ENCODE assay signal across 11 mouse cellular contexts in genomic region chr11:116063562-116063961, GRCm38 (mm10). TPM values are rescaled to one million over a fixed set of nuclear protein-coding genes. Genes with fewer than 3 reads are reported as not detected.
DNase-seq lines count a peak whose midpoint lies in the region; ATAC-seq and TF ChIP-seq lines count a peak whose summit lies in the region.
"Had no signal": no experiment of that assay in that cellular context is flagged by ENCODE, and none has a peak within 500 bp of the region (broad histone marks: within the 10 kb centered on the region; RNA-seq: fewer than 3 reads in every experiment).

No protein-coding gene starts in this region.

- ATAC-seq in hindbrain, embryonic 14.5 days (ENCODE audit: low FRiP score) = no peak
- no peak for ATAC-seq in stomach, embryonic 16.5 days (ENCODE audit: insufficient read depth, low FRiP score)
- ATAC-seq in stomach, postnatal 0 days (ENCODE audit: low FRiP score, low TSS enrichment) = no peak
- ATAC-seq in monocyte, adult 5-6 weeks (replicated peaks; ENCODE audit: insufficient number of reproducible peaks, low FRiP score, low TSS enrichment, poor library complexity, severe bottlenecking) = no peak
- ATAC-seq: inflammation-experienced regulatory T-cells, adult 6 months had no signal

- peaks cover 15% of the 10 kb centered on the region for H3K4me1 ChIP-seq in hindbrain, embryonic 10.5 days (replicated peaks)
- H3K4me1 ChIP-seq in hindbrain, embryonic 14.5 days (replicated peaks; ENCODE audit: control insufficient read depth, insufficient read depth, low read length) = no peaks in the 10 kb centered on the region
- H3K4me1 ChIP-seq in stomach, embryonic 16.5 days (ENCODE audit: control insufficient read depth, insufficient read depth, low read length) = no peaks in the 10 kb centered on the region
- no peaks in the 10 kb centered on the region for H3K4me1 ChIP-seq in stomach, postnatal 0 days (replicated peaks; ENCODE audit: control insufficient read depth, insufficient read depth)

- 0 out of 2 replicates have a peak overlapping the region, but pooled peaks have one; percentile 10 for H3K27ac ChIP-seq in hindbrain, embryonic 10.5 days
- H3K27ac ChIP-seq in hindbrain, embryonic 14.5 days = no peak overlapping the region
- H3K27ac ChIP-seq in stomach, embryonic 16.5 days (ENCODE audit: low read length) = no peak overlapping the region
- no peak overlapping the region for H3K27ac ChIP-seq in stomach, postnatal 0 days (replicated peaks)

- no peaks in the 10 kb centered on the region for H3K27me3 ChIP-seq in hindbrain, embryonic 10.5 days (ENCODE audit: insufficient read depth, poor library complexity, severe bottlenecking)
- H3K27me3 ChIP-seq in hindbrain, embryonic 14.5 days (ENCODE audit: control insufficient read depth, insufficient read depth, low read length) = no peaks in the 10 kb centered on the region
- H3K27me3 ChIP-seq in stomach, embryonic 16.5 days (ENCODE audit: control insufficient read depth, insufficient read depth, low read length) = no peaks in the 10 kb centered on the region
- H3K27me3 ChIP-seq in stomach, postnatal 0 days (ENCODE audit: control insufficient read depth, insufficient read depth, low read length) = no peaks in the 10 kb centered on the region
- H3K27me3 ChIP-seq: embryonic facial prominence, embryonic 15.5 days had no signal

- TF ChIP-seq CTCF in stomach, postnatal 0 days (IDR thresholded peaks at IDR 0.05; ENCODE audit: low read depth) = no peak

- DNase-seq in hindbrain, embryonic 10.5 days (ENCODE audit: low spot score) = no peak
- no peak for DNase-seq in hindbrain, embryonic 14.5 days (ENCODE audit: low spot score)
- no peak for DNase-seq in stomach, postnatal 0 days (ENCODE audit: low spot score)
- DNase-seq in cerebellum, postnatal 14 days = peak; percentile 88 to 95
- no peak for DNase-seq in lung, postnatal 4 days
- DNase-seq: lung, adult 18-20 months had no signal

- H3K4me2 ChIP-seq in hindbrain, embryonic 14.5 days (replicated peaks) = no peak overlapping the region
- no peak overlapping the region for H3K4me2 ChIP-seq in stomach, embryonic 16.5 days (ENCODE audit: low read depth, low read length)
- H3K4me2 ChIP-seq in stomach, postnatal 0 days (replicated peaks; ENCODE audit: low read depth) = no peak overlapping the region
- H3K4me2 ChIP-seq: embryonic facial prominence, embryonic 15.5 days had no signal

- WGBS in hindbrain, embryonic 10.5 days = 71% methylated on average over 13 of the region's 13 CpGs
- 66% methylated on average over 13 of the region's 13 CpGs for WGBS in hindbrain, embryonic 14.5 days
- 66% methylated on average over 13 of the region's 13 CpGs for WGBS in stomach, embryonic 16.5 days
- WGBS in stomach, postnatal 0 days = 63% methylated on average over 13 of the region's 13 CpGs

- peaks cover 49% of the 10 kb centered on the region for H3K36me3 ChIP-seq in hindbrain, embryonic 10.5 days
- peaks cover 35% of the 10 kb centered on the region for H3K36me3 ChIP-seq in hindbrain, embryonic 14.5 days (replicated peaks; ENCODE audit: control insufficient read depth, insufficient read depth)
- H3K36me3 ChIP-seq in stomach, embryonic 16.5 days (ENCODE audit: control insufficient read depth, insufficient read depth, low read length) = peaks cover 8% of the 10 kb centered on the region; the same call in 1 of the 2 replicates
- H3K36me3 ChIP-seq in stomach, postnatal 0 days (ENCODE audit: control insufficient read depth, insufficient read depth, low read length) = peaks cover 14% of the 10 kb centered on the region

- H3K9me3 ChIP-seq in hindbrain, embryonic 10.5 days = no peaks in the 10 kb centered on the region
- H3K9me3 ChIP-seq in hindbrain, embryonic 14.5 days (ENCODE audit: control insufficient read depth, low read length) = no peaks in the 10 kb centered on the region
- H3K9me3 ChIP-seq in stomach, embryonic 16.5 days (replicated peaks; ENCODE audit: control insufficient read depth, low read length) = no peaks in the 10 kb centered on the region
- no peaks in the 10 kb centered on the region for H3K9me3 ChIP-seq in stomach, postnatal 0 days (ENCODE audit: control insufficient read depth, low read length)
- H3K9me3 ChIP-seq: embryonic facial prominence, embryonic 15.5 days; G1E had no signal

- no peak for TF ChIP-seq EP300 in stomach, postnatal 0 days (optimal IDR thresholded peaks at IDR 0.05)

- no peak overlapping the region for H3K4me3 ChIP-seq in hindbrain, embryonic 10.5 days
- H3K4me3 ChIP-seq in hindbrain, embryonic 14.5 days (replicated peaks; ENCODE audit: low read length) = no peak overlapping the region
- H3K4me3 ChIP-seq in stomach, embryonic 16.5 days (replicated peaks; ENCODE audit: low read length) = no peak overlapping the region
- H3K4me3 ChIP-seq in stomach, postnatal 0 days (ENCODE audit: low read depth, low read length) = no peak overlapping the region
- H3K4me3 ChIP-seq: embryonic facial prominence, embryonic 15.5 days had no signal

- H3K9ac ChIP-seq in hindbrain, embryonic 14.5 days = no peak overlapping the region
- 0 out of 2 replicates have a peak overlapping the region, but pooled peaks have one; percentile 16 for H3K9ac ChIP-seq in stomach, embryonic 16.5 days (ENCODE audit: low read length)
- no peak overlapping the region for H3K9ac ChIP-seq in stomach, postnatal 0 days (ENCODE audit: low read length)
- H3K9ac ChIP-seq: embryonic facial prominence, embryonic 15.5 days had no signal

RNA-seq across cellular contexts. Expression of gene Unc13d, which starts 14.2 kb away (rescaled TPM):
- polyA plus RNA-seq in hindbrain, embryonic 10.5 days (2016; fragmentation: Nextera tagmentation; extraction: Ambion mirVana) = 3.1 and 4.5 TPM in 2 replicates
- 0.75 and 0.83 TPM in 2 replicates for polyA plus RNA-seq in hindbrain, embryonic 14.5 days (2014; fragmentation: Nextera tagmentation; extraction: Ambion mirVana)
- polyA plus RNA-seq in stomach, embryonic 16.5 days (2015; fragmentation: Nextera tagmentation; extraction: Ambion mirVana) = 8.3 and 9.9 TPM in 2 replicates
- 2.3 and 2.8 TPM in 2 replicates for polyA plus RNA-seq in stomach, postnatal 0 days (2015; fragmentation: Nextera tagmentation; extraction: Ambion mirVana)
- total RNA-seq in monocyte, adult 5-6 weeks (2017) = 27.7 to 53.1 TPM (median 29.1 TPM) in 3 replicates

RNA-seq across cellular contexts. Expression of gene Wbp2, which starts 23.2 kb away (rescaled TPM):
- 98.1 and 128 TPM in 2 replicates for polyA plus RNA-seq in hindbrain, embryonic 10.5 days (2016; fragmentation: Nextera tagmentation; extraction: Ambion mirVana)
- 164 and 183 TPM in 2 replicates for polyA plus RNA-seq in hindbrain, embryonic 14.5 days (2014; fragmentation: Nextera tagmentation; extraction: Ambion mirVana)
- 81.8 and 98.6 TPM in 2 replicates for polyA plus RNA-seq in stomach, embryonic 16.5 days (2015; fragmentation: Nextera tagmentation; extraction: Ambion mirVana)
- 71.0 and 89.6 TPM in 2 replicates for polyA plus RNA-seq in stomach, postnatal 0 days (2015; fragmentation: Nextera tagmentation; extraction: Ambion mirVana)
- total RNA-seq in monocyte, adult 5-6 weeks (2017) = 59.0 to 73.8 TPM (median 62.7 TPM) in 3 replicates

RNA-seq across cellular contexts. Expression of gene Unk, which starts 33.4 kb away (rescaled TPM):
- 47.7 and 51.3 TPM in 2 replicates for polyA plus RNA-seq in hindbrain, embryonic 10.5 days (2016; fragmentation: Nextera tagmentation; extraction: Ambion mirVana)
- polyA plus RNA-seq in hindbrain, embryonic 14.5 days (2014; fragmentation: Nextera tagmentation; extraction: Ambion mirVana) = 25.6 and 29.3 TPM in 2 replicates
- 26.4 and 26.9 TPM in 2 replicates for polyA plus RNA-seq in stomach, embryonic 16.5 days (2015; fragmentation: Nextera tagmentation; extraction: Ambion mirVana)
- 8.3 and 9.1 TPM in 2 replicates for polyA plus RNA-seq in stomach, postnatal 0 days (2015; fragmentation: Nextera tagmentation; extraction: Ambion mirVana)
- 8.3 to 18.3 TPM (median 11.6 TPM) in 3 replicates for total RNA-seq in monocyte, adult 5-6 weeks (2017)

RNA-seq across cellular contexts. Expression of gene H3f3b, which starts 35.8 kb away (rescaled TPM):
- polyA plus RNA-seq in hindbrain, embryonic 10.5 days (2016; fragmentation: Nextera tagmentation; extraction: Ambion mirVana) = 1,623 and 1,834 TPM in 2 replicates
- polyA plus RNA-seq in hindbrain, embryonic 14.5 days (2014; fragmentation: Nextera tagmentation; extraction: Ambion mirVana) = 1,746 and 2,054 TPM in 2 replicates
- polyA plus RNA-seq in stomach, embryonic 16.5 days (2015; fragmentation: Nextera tagmentation; extraction: Ambion mirVana) = 1,496 and 1,592 TPM in 2 replicates
- polyA plus RNA-seq in stomach, postnatal 0 days (2015; fragmentation: Nextera tagmentation; extraction: Ambion mirVana) = 1,343 and 1,357 TPM in 2 replicates
- total RNA-seq in monocyte, adult 5-6 weeks (2017) = 1,370 to 2,118 TPM (median 2,068 TPM) in 3 replicates

RNA-seq across cellular contexts. Expression of gene Galk1, which starts 51.0 kb away (rescaled TPM):
- 184 and 204 TPM in 2 replicates for polyA plus RNA-seq in hindbrain, embryonic 10.5 days (2016; fragmentation: Nextera tagmentation; extraction: Ambion mirVana)
- polyA plus RNA-seq in hindbrain, embryonic 14.5 days (2014; fragmentation: Nextera tagmentation; extraction: Ambion mirVana) = 48.6 and 54.4 TPM in 2 replicates
- 186 and 187 TPM in 2 replicates for polyA plus RNA-seq in stomach, embryonic 16.5 days (2015; fragmentation: Nextera tagmentation; extraction: Ambion mirVana)
- 119 and 126 TPM in 2 replicates for polyA plus RNA-seq in stomach, postnatal 0 days (2015; fragmentation: Nextera tagmentation; extraction: Ambion mirVana)
- total RNA-seq in monocyte, adult 5-6 weeks (2017) = 3.6 to 6.4 TPM (median 5.8 TPM) in 3 replicates

Comparison
In these comparisons a context has a peak if more than half of its experiments do, and no peak if none do; other contexts are left out.
1. DNase-seq: peak in cerebellum, postnatal 14 days (2 of 2); none in hindbrain, embryonic 10.5 days (single experiment), hindbrain, embryonic 14.5 days (single experiment), stomach, postnatal 0 days (single experiment) and lung, postnatal 4 days (0 of 2).